Mouse (Mus musculus) regulatory T cell (primary cell): ENCODE measurements around the gene Opcml.

Experiments used
- in situ Hi-C: fragments of 300-600 bp; cut with MboI, MseI; formaldehyde crosslinking; loops from one replicate; pipeline ENCODE4 v1.15.1; 2025; ENCODE audit warnings: high pct_unique_total_duplicates

Gene Opcml

DNA sequence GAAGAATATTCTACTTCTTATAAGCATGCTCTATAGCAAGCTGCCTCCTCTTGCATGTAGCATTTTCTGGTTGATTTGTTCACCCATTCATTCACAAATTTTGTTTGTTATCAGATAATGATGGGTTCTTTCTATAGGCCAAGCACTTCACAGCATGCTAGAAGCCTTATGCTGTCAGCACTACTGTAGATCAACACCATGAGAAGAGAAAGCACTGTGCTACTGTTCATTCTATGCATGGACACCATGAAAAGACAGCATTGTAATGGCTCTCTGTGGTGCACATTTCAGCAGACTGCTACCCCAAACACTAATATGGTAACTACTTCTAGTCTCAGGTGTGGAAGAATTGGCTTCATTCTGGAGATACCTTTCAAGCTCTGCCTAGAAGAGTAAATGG, 527.3 kb downstream of the Opcml start:
- in situ Hi-C loops: no loop called here

DNA sequence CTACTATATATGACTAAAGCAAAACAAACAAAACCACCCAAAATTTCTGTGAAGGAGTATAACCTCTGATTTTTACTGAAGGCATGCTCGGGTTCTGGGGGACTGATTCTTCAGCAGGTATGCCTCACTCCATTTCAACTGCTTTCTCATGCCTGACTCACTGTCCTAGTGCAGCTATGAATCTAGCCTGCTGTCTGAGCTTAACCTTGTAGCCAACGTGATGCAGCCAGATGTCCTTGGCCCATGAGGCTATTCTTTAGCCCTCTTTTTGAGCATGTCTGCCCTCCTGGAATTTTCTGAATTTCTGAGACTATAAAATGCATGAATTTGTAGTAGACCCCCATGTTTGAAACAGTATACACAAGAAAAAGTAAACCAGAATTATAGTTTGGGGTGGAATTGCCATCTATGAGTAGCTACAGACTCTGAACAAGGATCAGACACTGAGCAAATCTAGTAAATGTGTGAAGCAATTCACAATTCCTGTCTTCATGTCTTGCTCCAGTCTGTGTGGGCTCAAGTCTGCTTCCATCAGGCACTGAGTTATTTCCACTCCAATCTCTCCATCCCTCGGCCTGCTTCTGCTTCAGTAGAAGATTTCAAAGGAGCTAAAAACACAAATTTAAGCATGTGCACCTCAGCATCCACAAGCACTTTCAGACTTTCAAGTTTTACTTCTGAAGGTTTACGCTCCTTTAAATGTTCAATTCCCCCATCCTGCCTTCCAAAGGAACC, 528.6 kb downstream of the Opcml start:
- in situ Hi-C loops: no loop called here

- in situ Hi-C loops: no loop called here
Observed at GRCm38 (mm10) chr9:28319802-28320201, 529.2 kb downstream of the Opcml start.

DNA sequence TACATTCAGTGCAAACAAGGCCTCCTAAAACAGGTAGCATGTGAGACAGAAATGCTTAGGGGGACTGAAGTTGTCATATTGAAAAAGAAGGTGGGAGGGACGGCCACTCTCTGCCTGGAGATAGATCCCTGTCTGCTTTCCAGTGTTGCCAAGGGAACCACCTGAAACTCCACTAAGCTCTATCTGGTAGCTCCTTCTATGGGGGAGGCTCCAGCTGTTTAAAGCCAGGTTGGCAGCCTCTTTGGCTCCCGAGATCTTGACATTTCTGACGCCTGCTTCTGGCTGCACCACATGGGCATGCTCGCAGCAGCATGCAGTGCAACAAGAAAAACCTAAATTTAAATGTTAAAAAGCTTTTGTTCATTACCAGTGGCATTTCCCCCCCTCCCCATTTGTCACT, 537.4 kb downstream of the Opcml start:
- in situ Hi-C loops: no loop called here

- in situ Hi-C loops: no loop called here
Observed at GRCm38 (mm10) chr9:28328434-28328833, 537.9 kb downstream of the Opcml start.

GRCm38 (mm10) chr9:28329477-28329876, 538.9 kb downstream of the Opcml start:
- in situ Hi-C loops: no loop called here

GRCm38 (mm10) chr9:28336511-28337208, 546.1 kb downstream of the Opcml start:
- in situ Hi-C loops: no loop called here

DNA sequence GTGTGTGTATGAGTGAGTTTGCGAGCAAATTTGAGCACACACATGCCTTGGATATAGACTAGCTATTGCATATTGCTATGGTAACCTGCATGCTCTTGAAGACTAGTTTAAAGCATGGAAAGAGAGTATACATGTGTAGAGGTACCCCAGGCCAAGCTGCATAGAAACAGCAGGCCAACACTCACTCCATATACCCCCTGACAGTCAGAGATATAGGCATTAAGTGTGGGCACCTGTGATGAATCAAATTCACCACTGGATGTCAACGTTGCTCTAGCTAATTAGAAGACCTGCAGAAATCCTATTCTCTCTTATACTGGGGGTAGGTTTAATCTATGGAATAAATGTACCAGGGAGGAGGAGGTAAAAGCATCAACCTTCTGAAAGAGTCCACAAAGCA, 547.3 kb downstream of the Opcml start:
- in situ Hi-C loops: no loop called here

DNA sequence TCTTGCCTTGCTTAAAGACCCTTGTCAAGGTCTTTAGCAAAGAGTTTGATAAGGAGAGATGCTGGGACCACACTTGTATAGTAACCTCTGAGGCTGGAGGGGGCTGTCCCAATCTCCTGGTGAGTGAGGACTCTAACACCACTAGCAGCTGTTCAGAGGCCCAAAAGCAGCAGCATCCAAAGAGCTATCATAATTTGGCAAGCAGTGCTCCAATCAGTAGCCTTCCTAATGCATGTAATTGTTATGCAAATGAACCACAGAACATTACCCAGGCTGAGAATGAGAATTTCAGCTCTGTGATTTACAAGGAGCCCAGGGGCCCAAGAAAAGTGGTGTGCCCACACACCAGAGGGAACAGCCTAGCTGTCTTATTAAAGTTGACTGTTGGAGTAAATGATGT, 564.4 kb downstream of the Opcml start:
- in situ Hi-C loops: no loop called here

- in situ Hi-C loops: no loop called here
Observed at GRCm38 (mm10) chr9:28357946-28358345, 567.4 kb downstream of the Opcml start.

DNA sequence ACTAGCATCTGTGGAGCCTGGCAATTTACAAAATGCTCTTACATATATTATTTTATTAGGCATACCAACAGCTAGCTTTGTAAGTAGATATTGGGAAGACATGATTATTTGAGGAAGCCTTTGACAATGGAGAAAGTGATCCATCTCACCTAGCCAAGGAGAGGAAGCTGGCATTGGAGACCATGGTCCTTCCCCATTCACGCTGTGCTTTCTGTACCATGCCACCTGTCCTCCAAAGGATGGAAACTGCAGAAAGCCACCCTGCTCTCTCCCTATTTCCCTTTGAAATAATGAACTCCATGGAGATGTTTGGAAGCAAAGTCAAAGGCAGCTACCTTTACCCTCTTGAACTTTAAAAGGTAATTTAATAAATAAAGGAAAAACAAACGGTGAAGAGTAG, 570.1 kb downstream of the Opcml start:
- in situ Hi-C loops: no loop called here

- in situ Hi-C loops: no loop called here
Observed at GRCm38 (mm10) chr9:28364473-28365159, 574.0 kb downstream of the Opcml start.

DNA sequence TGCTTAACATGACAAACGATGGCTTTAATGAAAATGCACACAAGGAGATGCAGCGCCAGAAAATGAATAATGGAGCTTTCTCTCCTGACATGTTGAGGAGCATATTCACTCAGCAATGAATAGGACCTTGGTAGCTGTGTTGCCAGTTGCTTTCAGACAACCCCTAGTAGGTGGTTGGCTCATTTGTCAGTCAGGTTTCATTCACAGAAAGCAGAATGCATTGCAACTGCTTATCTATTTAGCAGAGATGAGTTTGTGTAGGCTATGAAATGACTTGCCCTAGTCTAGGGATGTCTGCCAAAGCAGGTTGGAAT, 574.5 kb downstream of the Opcml start:
- in situ Hi-C loops: no loop called here

DNA sequence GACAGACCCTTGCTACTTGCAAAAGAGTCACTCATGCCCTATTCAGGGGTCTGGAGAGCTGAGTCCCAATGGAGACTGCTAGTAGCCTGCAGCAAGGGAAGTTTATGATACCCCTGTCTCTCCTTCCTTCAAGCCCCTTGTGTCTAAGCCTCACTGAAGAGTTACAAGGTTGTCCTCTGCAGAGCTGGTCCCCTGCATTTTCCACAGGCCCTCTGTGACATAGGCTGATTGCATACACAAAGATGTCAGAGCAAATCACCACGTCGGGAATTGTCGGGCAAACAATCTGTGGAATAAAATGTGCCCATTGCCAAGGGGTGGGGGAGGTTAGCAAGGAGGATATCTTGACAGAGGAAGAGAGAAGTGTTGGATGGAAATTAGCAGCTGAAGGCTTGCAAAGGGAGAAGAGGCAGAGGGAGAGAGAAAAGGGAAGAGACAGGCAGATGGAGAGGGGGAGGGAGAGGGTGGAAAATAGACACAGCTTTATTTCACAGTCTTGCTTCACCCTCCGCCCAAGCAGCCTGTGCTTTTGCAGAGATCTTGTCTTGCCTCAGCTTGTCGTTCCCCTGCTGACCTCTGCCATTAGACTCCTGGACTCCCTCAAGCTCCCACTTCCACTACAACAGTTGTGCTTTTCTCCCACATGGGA, 596.1 kb downstream of the Opcml start:
- in situ Hi-C loops: no loop called here

DNA sequence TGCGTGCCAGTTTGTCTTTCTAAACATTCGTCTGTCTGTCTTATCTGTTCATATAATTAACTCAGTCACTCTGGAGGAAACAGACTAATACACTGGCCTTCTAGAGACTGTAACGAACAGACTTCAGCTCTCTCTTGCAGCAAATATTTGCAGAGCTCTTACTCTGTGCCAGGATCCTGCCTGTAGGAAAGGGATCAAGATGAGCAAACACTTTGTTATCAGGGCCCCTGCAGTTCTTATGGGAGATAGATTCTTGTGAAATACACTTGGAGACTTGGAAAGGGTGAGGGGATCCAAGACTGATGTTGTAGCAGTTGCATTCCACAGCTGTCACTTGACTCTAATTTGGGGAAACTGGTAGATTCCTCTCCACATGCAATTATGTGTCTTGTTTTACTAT, 604.6 kb downstream of the Opcml start:
- in situ Hi-C loops: no loop called here

GRCm38 (mm10) chr9:28395638-28396037, 605.1 kb downstream of the Opcml start:
- in situ Hi-C loops: no loop called here

DNA sequence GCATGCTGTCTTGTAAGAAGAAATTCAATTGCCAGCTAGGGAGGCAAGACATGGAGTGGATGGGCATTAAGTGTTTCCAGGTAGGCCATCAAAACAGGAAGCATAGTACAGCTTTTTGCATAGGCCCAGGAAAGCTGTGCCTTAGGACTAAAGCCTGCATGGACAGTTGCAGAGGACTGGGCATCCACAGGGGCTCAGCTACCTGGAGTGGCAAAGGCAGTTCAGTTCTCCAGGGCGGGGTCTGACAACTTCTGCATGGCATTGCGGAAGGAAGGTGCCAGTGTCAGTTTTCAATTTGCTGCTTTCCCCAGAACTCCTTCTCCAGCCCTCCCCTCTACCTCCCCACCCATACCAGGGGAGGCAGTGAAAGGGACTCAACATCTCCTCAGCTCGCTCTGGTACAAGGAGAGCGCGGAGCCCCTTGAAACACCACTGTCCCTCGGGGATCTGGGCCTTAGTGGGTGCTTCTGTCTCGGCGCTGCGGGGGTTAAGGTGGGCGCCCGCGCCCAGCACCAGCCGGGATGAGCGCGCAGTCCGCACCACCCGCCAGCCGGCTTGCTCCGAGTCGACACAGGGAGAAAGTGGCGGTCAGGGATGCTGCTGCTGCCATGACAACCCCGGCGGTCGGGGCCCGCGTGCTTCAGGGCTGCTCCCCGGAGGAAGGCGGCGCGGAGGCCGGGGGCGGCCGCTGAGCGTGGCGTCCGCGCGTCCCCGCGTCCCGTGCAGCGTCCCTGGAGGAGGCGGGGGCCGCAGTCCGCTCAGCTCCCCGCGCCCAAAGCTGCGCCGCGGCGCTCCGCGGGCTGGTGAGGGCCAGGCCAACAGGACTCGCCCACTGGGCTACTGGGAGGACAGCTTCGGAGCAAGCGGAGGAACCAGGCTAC, 612.4 kb downstream of the Opcml start:
- in situ Hi-C loops: loop anchor here (10.0 kb wide), 1 partner anchor 292 kb away; no protein-coding TSS in a partner anchor

- in situ Hi-C loops: loop anchor here (10.0 kb wide), 1 partner anchor 291 kb away; no protein-coding TSS in a partner anchor
Observed at GRCm38 (mm10) chr9:28403831-28404562, 613.4 kb downstream of the Opcml start.

DNA sequence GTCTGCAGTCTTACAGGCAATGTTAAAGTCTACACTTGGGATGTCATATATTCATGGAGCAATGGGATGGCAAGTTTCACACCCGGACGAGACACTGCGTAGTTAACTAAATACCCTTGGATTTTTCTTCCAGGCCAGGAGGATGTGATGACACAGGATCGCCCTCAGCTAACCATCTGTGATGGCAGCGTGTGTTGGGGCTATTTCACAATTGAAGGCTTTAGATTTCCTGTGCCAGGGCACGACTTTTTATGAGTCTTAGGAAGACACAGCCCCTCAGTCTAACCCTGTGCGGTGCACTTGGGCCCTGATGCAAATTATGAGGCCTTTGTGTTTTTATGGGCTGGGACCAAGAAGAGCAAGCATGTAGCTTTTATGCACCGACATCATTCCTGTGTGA, 614.0 kb downstream of the Opcml start:
- in situ Hi-C loops: loop anchor here (10.0 kb wide), 1 partner anchor 290 kb away; no protein-coding TSS in a partner anchor

DNA sequence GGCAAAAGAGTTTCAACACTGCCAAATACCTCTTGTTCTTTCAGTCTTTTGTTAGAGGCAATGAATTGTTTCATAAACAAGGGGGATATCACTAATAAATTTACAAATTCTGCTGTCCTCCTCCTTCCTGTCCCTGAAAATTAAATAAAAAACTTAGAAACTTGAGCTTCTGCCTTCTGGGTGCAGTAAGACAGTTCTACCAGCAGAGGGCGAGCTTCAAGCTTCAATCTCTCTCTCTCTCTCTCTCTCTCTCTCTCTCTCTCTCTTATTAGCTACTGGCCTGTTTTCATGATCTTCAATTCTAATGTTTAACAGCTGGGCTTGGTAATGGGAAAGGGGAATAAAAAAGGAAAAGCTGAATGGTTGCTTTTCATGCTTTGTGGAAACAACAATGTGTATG, 615.2 kb downstream of the Opcml start:
- in situ Hi-C loops: loop anchor here (10.0 kb wide), 1 partner anchor 289 kb away; no protein-coding TSS in a partner anchor
